Mouse (Mus musculus): ENCODE measurements around the gene Sf3b5. TPM values are rescaled to one million over a fixed set of nuclear protein-coding genes. Genes with fewer than 3 reads are reported as not detected.
A peak's percentile ranks its signal among the peaks of the same experiment; 100 is the strongest.
"Not testable (repeated sequence)": the region's sequence is repeated elsewhere in the genome, so short reads cannot be mapped to it uniquely, and the experiment has no call there.

The Sf3b5 gene
- polyA plus RNA-seq, 1 experiment from 2014 or later, result 37.0 TPM

- ATAC-seq, result peak; percentile 71
- H3K4me2 ChIP-seq (replicated peaks), result no peak overlapping the region
- H3K9ac ChIP-seq, result no peak overlapping the region
- H3K4me3 ChIP-seq (replicated peaks), result no peak overlapping the region
- 23% methylated on average over 4 of the region's 4 CpGs for whole genome bisulfite sequencing
- H3K27ac ChIP-seq, result no peak overlapping the region
- H3K9me3 ChIP-seq, result no peaks in the 10 kb centered on the region
- H3K4me1 ChIP-seq (replicated peaks), result no peaks in the 10 kb centered on the region
- H3K27me3 ChIP-seq (replicated peaks), result no peaks in the 10 kb centered on the region
- no peaks in the 10 kb centered on the region for H3K36me3 ChIP-seq
These were observed 11.4 kb downstream of the Sf3b5 start for GRCm38 (mm10) chr10:13016573-13016972.

DNA sequence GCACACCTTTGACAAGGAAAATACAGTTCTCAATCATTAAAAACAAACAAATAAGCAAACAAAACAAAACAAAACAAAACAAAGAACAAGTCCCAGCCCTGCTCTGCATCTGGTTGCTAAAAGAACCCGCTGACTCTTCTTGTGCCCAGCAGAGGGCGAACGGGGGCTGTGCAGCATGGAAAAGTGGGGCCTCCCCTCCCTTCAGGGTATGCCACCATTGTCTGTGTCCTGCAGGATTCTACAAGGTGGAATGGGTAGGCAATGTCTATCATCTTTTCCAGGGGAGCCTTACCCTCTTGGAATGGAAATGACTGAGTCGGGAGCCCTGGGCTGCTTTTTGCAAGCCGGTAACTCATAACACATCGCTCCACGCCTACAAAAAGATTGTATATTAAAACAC lies 13.4 kb downstream of the Sf3b5 start:
- 65% methylated on average over 7 of the region's 7 CpGs for WGBS
- no peak overlapping the region for H3K27ac ChIP-seq
- H3K27me3 ChIP-seq (replicated peaks), result no peaks in the 10 kb centered on the region
- H3K9ac ChIP-seq, result no peak overlapping the region
- no peak overlapping the region for H3K4me2 ChIP-seq (replicated peaks)
- ATAC-seq, result no peak
- no peaks in the 10 kb centered on the region for H3K9me3 ChIP-seq
- H3K4me1 ChIP-seq (replicated peaks), result 0 out of 2 replicates have a peak, but pooled peaks cover 4% of the 10 kb centered on the region
- no peak overlapping the region for H3K4me3 ChIP-seq (replicated peaks)
- no peaks in the 10 kb centered on the region for H3K36me3 ChIP-seq

DNA sequence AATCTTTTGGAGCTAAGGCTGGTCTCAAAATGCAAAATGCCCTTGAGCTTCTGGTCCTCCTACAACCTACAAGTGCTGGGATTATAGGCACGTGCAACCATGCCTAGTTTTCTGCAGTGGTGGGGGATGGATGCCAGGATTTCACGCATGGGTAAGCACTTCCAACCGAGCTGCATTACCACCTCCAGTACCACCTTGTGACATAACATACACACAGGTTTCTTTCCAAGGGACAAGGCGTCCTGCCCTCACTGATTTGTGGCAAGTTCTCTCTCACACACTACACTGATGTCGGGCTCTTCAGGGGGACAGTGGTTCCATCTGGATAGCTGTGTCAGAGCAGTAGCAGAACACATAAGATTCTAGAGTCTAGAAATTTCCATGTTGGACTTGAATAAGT lies 13.9 kb downstream of the Sf3b5 start:
- H3K36me3 ChIP-seq, result no peaks in the 10 kb centered on the region
- H3K4me1 ChIP-seq (replicated peaks), result 0 out of 2 replicates have a peak, but pooled peaks cover 4% of the 10 kb centered on the region
- ATAC-seq, result no peak
- 80% methylated on average over 5 of the region's 5 CpGs for WGBS
- H3K4me2 ChIP-seq (replicated peaks), result no peak overlapping the region
- no peak overlapping the region for H3K27ac ChIP-seq
- H3K9me3 ChIP-seq, result no peaks in the 10 kb centered on the region
- no peaks in the 10 kb centered on the region for H3K27me3 ChIP-seq (replicated peaks)
- H3K9ac ChIP-seq, result no peak overlapping the region
- H3K4me3 ChIP-seq (replicated peaks), result no peak overlapping the region

GRCm38 (mm10) chr10:13022103-13022502 lies 17.0 kb downstream of the Sf3b5 start:
- no peaks in the 10 kb centered on the region for H3K27me3 ChIP-seq (replicated peaks)
- H3K4me2 ChIP-seq (replicated peaks), result no peak overlapping the region
- H3K9ac ChIP-seq, result no peak overlapping the region
- 78% methylated on average over 4 of the region's 4 CpGs for WGBS
- H3K9me3 ChIP-seq, result no peaks in the 10 kb centered on the region
- no peaks in the 10 kb centered on the region for H3K36me3 ChIP-seq
- 0 out of 2 replicates have a peak, but pooled peaks cover 4% of the 10 kb centered on the region for H3K4me1 ChIP-seq (replicated peaks)
- H3K27ac ChIP-seq, result no peak overlapping the region
- peak; percentile 78 for ATAC-seq
- no peak overlapping the region for H3K4me3 ChIP-seq (replicated peaks)

DNA sequence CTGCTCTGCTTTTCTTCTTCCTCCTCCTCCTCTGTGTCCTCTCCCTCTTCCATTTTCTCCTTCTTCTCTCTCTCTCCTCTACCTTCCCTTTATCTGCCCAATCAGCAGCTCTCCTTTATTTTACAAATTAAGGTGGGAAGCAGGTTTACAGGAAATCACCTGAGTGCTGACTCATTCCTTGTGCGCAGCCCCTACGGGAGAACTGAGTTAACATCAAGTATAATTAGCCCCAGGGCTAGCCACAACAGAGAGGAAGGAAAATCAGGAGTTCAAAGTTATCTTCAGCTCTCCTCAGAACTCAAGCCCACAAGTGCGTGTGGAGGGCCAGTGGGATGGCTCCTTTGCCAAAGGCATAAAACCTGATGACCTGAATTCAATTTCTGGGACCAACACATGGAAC lies 18.8 kb downstream of the Sf3b5 start:
- H3K36me3 ChIP-seq; ATAC-seq; H3K27me3 ChIP-seq (replicated peaks); H3K4me3 ChIP-seq (replicated peaks); H3K4me1 ChIP-seq (replicated peaks); H3K27ac ChIP-seq; H3K9me3 ChIP-seq; H3K4me2 ChIP-seq (replicated peaks); H3K9ac ChIP-seq: not testable (repeated sequence)
- 79% methylated on average over 3 of the region's 3 CpGs for WGBS

GRCm38 (mm10) chr10:13027702-13028101 lies 22.6 kb downstream of the Sf3b5 start:
- Histone ChIP-seq H3K4me2 (replicated peaks) (no peak overlapping the region), H3K4me1 (replicated peaks) (0 out of 2 replicates have a peak, but pooled peaks cover under 1% of the 10 kb centered on the region), H3K9me3 (no peaks in the 10 kb centered on the region), H3K4me3 (replicated peaks) (no peak overlapping the region), H3K36me3 (no peaks in the 10 kb centered on the region), H3K27ac (no peak overlapping the region), H3K27me3 (replicated peaks) (no peaks in the 10 kb centered on the region), H3K9ac (no peak overlapping the region)
- 84% methylated on average over 5 of the region's 5 CpGs for WGBS
- ATAC-seq, result no peak

DNA sequence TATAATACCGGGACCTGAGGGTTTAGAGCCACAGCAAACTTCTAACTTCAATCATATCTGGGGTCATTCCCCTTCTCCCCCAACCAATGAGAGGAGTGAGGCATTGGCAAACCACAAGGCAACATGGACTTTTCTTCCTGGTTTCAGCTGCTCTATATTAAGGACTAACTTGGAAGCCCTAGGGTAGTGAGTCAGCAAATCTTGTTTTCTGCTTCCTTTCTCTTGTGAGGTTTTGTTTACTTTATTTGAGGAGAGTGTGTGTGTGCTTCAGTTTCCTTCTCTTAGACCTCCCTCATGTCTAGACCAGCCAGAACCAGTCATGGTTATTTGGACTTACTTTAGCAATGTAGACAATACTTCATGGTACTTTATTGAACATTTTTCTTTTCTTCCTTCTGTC lies 23.1 kb downstream of the Sf3b5 start:
- H3K9me3 ChIP-seq, result no peaks in the 10 kb centered on the region
- no peak overlapping the region for H3K27ac ChIP-seq
- no peak overlapping the region for H3K9ac ChIP-seq
- 83% methylated on average over 1 of the region's 1 CpGs for WGBS
- no peak for ATAC-seq
- no peak overlapping the region for H3K4me2 ChIP-seq (replicated peaks)
- H3K4me3 ChIP-seq (replicated peaks), result no peak overlapping the region
- H3K4me1 ChIP-seq (replicated peaks), result no peaks in the 10 kb centered on the region
- H3K27me3 ChIP-seq (replicated peaks), result no peaks in the 10 kb centered on the region
- no peaks in the 10 kb centered on the region for H3K36me3 ChIP-seq

DNA sequence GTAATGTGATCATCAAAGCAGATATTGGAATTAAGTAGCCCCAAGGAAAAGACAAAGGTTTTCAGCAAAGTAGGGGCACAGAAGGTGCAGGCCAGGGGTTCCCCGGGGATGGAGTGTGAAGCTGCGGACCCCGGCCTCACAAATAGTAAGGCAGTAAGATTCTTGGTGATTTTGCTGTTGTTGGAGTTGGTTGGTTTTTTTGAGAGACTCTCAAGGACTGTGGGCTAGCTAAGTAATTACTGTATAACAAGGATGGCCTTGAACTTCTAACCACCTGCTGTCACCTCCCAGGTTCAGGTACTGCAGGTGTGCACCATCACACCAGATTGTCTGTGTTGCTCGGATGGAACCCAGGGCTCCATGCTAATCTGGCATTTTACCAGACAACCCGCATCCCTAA lies 24.3 kb downstream of the Sf3b5 start:
- Histone ChIP-seq H3K4me2 (replicated peaks) (no peak overlapping the region), H3K27ac (no peak overlapping the region), H3K4me1 (replicated peaks) (no peaks in the 10 kb centered on the region), H3K9me3 (no peaks in the 10 kb centered on the region), H3K9ac (no peak overlapping the region), H3K36me3 (no peaks in the 10 kb centered on the region), H3K4me3 (replicated peaks) (no peak overlapping the region), H3K27me3 (replicated peaks) (no peaks in the 10 kb centered on the region)
- ATAC-seq, result no peak
- WGBS, result 87% methylated on average over 5 of the region's 5 CpGs

- Histone ChIP-seq H3K4me1 (replicated peaks) (no peaks in the 10 kb centered on the region), H3K27ac (no peak overlapping the region), H3K4me2 (replicated peaks) (no peak overlapping the region), H3K27me3 (replicated peaks) (no peaks in the 10 kb centered on the region), H3K36me3 (no peaks in the 10 kb centered on the region), H3K9me3 (no peaks in the 10 kb centered on the region), H3K4me3 (replicated peaks) (no peak overlapping the region), H3K9ac (no peak overlapping the region)
- WGBS, result 91% methylated on average over 3 of the region's 3 CpGs
- ATAC-seq, result no peak
These were observed 30.1 kb downstream of the Sf3b5 start for GRCm38 (mm10) chr10:13035270-13035669.

DNA sequence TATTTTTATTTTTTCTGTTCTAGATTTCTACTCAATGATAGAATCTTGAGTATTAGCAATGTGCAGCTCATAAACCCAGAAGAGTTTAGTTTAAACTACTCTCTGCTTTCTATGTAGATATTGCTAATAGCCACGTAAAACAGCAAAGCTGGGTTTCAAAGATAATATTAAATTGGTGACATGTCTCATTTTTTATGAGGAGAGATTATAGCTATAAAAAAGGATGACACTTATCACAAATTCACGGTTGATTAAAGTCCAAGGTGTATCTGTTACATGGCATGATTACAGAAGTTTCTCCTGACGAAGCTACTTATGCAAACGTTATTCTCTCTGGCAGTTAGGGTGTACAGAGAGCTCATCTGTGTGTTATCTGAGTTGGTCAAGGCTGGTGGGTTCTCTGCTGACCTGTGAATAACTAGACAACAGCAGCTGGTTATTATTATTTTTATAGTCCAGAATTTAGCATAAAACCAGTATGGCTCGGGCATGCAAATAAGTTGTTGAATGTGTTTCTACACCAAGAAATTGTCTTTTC lies 34.6 kb downstream of the Sf3b5 start:
- ATAC-seq, result no peak
- H3K4me1 ChIP-seq (replicated peaks), result no peaks in the 10 kb centered on the region
- no peaks in the 10 kb centered on the region for H3K9me3 ChIP-seq
- 75% methylated on average over 5 of the region's 5 CpGs for WGBS
- no peaks in the 10 kb centered on the region for H3K36me3 ChIP-seq
- H3K9ac ChIP-seq, result no peak overlapping the region
- H3K27ac ChIP-seq, result no peak overlapping the region
- no peak overlapping the region for H3K4me3 ChIP-seq (replicated peaks)
- no peak overlapping the region for H3K4me2 ChIP-seq (replicated peaks)
- H3K27me3 ChIP-seq (replicated peaks), result no peaks in the 10 kb centered on the region

- Histone ChIP-seq H3K36me3 (no peaks in the 10 kb centered on the region), H3K27me3 (replicated peaks) (no peaks in the 10 kb centered on the region), H3K9me3 (no peaks in the 10 kb centered on the region), H3K4me1 (replicated peaks) (no peaks in the 10 kb centered on the region), H3K9ac (no peak overlapping the region), H3K4me2 (replicated peaks) (no peak overlapping the region), H3K4me3 (replicated peaks) (no peak overlapping the region), H3K27ac (no peak overlapping the region)
- 91% methylated on average over 11 of the region's 11 CpGs for WGBS
- ATAC-seq, result no peak
These were observed 39.5 kb downstream of the Sf3b5 start for GRCm38 (mm10) chr10:13044659-13045058.

- no peaks in the 10 kb centered on the region for H3K36me3 ChIP-seq
- H3K4me1 ChIP-seq (replicated peaks), result no peaks in the 10 kb centered on the region
- ATAC-seq, result no peak
- no peaks in the 10 kb centered on the region for H3K9me3 ChIP-seq
- H3K9ac ChIP-seq, result no peak overlapping the region
- no peak overlapping the region for H3K27ac ChIP-seq
- no peak overlapping the region for H3K4me2 ChIP-seq (replicated peaks)
- H3K27me3 ChIP-seq (replicated peaks), result no peaks in the 10 kb centered on the region
- H3K4me3 ChIP-seq (replicated peaks), result no peak overlapping the region
- 37% methylated on average over 4 of the region's 4 CpGs for WGBS
These were observed 42.7 kb downstream of the Sf3b5 start for GRCm38 (mm10) chr10:13047816-13048215.

DNA sequence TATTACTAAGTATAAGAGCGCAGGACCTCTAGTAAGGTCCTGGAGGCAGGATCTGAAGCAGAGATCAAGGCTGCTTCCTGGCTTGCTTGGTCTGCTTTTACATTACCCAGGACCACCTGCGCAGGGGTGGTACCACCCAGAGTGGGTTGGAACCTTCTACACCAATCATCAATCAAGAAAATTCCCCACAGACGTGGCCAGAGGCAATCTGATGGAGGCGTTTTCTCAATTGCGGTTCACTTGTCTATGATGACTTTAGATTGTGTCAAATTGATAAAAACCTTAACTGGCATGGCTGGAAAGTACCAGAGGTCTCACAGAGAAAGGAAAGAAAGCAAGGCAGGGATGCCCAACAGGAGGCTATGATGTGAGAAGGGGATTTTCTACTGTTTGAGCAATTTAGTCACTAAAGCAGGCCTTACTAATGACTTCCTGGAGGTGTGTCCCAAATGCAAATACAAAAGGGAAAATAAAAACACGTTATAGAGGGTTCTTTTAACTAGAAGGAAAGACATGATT lies 51.8 kb downstream of the Sf3b5 start:
- H3K4me1 ChIP-seq (replicated peaks), result peaks cover 7% of the 10 kb centered on the region
- 74% methylated on average over 6 of the region's 6 CpGs for WGBS
- no peak overlapping the region for H3K27ac ChIP-seq
- H3K4me3 ChIP-seq (replicated peaks), result no peak overlapping the region
- H3K36me3 ChIP-seq, result no peaks in the 10 kb centered on the region
- H3K9me3 ChIP-seq, result no peaks in the 10 kb centered on the region
- no peak for ATAC-seq
- H3K27me3 ChIP-seq (replicated peaks), result peaks cover 11% of the 10 kb centered on the region
- no peak overlapping the region for H3K4me2 ChIP-seq (replicated peaks)
- H3K9ac ChIP-seq, result no peak overlapping the region

Measured in intestine, embryonic 15.5 days (tissue).